Mouse (Mus musculus) mature B cell (primary cell): ENCODE results near the gene Gm42688.

Source experiments
- in situ Hi-C: fragments of 300-500 bp; cut with MboI; formaldehyde crosslinking; loops from 2 replicates; pipeline ENCODE4 v1.14.3; 2019

Gene Gm42688

DNA sequence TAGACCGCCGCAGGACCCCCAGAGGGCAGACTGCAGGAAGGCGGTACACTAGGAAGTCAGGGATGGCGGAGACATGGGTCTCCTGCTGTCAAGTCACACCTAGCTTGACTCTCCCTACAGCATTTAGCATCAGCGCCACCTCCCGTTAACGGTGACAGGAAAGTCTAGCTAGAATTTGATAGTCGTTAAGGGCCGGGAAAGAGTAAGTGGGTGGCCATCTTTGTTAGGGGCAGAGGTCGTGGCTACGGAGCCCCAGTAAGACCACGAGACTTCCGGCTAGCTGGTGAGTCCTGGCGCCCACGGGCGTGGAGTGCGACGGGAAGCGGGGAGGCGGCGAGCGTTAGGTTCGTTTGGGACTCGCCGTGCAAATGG lies at the start of gene Gm42688, which contains the start of gene Ccdc142:
Gene Gm42688 (plus strand): TSS at position 302 of the 372 bp plus-strand sequence.
Gene Ccdc142 (plus strand): TSS at position 286 of the 372 bp plus-strand sequence.
- in situ Hi-C loops = no loop called here

DNA sequence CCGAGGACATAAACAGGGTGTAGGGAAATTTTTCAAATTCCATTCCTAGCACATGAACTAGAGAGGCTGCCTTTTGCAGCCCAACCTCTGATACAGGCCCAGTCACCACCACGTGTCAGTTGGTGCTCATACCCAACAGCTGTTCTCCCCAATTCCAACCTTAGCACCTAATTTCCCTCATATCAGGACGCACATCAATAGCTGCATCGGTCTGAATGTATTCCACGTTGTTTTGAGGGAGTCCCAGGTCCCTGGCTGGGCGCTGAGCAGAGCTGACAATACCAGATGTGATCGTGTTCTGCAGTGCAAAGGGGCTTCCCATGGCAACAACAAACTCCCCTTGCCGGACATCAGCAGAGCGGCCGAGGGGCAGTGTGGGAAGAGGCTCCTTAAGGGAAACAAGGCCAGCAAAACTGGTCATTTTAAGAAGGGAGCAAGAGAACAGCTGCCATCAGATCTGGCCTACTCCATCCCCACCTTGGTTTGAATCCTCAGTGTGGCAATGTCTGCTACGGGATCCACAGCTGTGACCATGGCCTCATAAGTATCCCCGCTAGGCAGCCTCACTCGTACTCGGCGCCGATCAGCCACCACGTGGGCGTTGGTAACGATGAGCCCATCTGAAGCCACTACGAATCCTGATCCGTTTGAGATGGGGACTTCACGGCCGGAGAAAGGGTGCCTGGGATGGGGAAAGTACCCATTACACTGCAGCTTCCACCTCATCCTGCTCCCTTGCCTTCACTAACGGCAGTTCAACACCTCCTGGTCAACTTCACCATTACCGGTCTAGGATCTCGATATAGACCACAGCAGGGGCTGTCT lies 48.1 kb upstream of the Gm42688 start:
- in situ Hi-C loops = no loop called here

DNA sequence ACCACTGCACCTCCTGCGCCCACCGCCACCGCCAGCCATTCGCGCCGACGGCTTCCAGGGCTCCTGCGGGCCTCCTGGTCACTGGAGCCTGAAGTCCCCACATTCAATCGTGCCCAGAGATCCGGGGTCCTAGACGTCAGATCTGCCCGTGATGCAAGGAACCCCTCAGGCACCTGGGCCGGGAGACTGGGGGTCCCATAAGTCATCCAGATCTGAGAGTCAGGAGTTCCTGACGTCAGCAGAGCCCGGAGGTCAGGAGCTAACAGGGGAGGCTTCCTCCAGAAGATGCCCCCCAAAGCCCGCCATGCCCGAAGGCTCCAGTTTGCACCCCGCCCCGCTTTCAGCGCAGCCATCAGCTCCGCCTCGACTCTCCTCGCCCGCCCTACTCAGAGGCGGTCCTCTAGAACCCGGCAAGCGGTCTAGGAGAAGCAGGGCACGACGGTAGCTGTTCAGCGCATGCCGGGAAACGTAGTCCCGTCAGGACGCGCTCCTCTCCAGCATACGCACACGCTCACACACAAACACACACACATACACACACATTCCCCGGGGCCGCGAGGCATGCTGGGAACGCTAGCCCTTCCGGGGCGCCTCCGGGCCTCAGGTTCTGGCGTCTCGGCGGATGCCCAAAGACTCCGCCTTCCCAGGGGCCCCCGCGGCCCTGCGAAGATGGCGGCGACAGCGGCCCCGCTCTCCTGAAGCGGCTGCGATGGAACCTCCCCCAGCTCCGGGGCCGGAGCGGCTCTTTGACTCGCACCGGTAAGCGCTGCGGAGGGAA lies 47.2 kb upstream of the Gm42688 start, which contains the start of gene Aup1:
Gene Aup1 (plus strand): TSS at position 448 of the 778 bp plus-strand sequence.
- in situ Hi-C loops = no loop called here

DNA sequence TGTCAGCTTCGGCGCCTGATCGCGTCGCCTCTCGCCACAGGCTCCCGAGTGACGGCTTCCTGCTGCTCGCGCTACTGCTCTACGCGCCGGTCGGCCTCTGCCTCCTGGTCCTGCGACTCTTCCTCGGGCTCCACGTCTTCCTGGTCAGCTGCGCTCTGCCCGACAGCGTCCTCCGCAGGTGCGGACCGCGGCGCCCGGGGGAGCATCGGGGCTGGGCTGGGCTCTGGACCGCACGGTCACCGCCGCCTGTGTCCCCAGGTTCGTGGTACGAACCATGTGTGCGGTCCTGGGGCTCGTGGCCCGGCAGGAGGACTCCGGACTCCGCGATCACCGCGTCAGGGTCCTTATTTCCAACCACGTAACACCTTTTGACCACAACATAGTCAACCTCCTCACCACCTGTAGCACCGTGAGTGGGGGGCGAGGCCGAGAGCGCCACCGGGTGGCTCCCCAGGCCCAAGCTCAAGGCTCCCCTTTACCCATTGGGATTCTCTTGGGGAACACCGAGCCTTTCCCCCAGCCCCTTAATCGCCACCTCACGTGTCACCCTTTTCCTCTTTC lies 46.5 kb upstream of the Gm42688 start, which contains the start of gene Htra2:
Gene Htra2 (minus strand): TSS at position 403 of the 561 bp plus-strand sequence.
- in situ Hi-C loops = no loop called here

DNA sequence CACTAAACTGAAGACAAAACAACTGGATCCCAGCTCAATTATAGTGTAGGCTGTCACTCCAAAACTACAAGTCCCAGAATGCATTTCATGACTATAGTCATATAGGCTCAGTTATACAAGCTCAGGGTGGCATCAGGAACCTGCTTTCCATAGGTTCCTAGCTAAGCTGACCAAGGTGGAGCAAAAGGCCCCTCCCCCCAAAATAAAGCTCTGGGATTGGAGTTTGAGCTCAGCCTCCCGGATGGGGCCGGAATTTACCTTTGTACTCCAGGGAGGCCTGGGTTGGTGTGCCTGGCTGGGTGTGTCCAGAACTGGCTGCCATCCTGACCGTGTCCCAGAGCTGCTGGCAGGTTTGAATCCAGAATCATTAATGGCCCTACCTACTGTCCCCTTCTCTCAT lies 43.6 kb upstream of the Gm42688 start, which contains the start of gene Dqx1:
Gene Dqx1 (plus strand): TSS at position 55 of the 400 bp plus-strand sequence.
- in situ Hi-C loops = no loop called here

- in situ Hi-C loops = no loop called here
Measured at GRCm38 (mm10) chr6:83058725-83059124, 42.7 kb upstream of the Gm42688 start.

GRCm38 (mm10) chr6:83065995-83066394 lies 35.4 kb upstream of the Gm42688 start:
- in situ Hi-C loops = no loop called here

GRCm38 (mm10) chr6:83066441-83066840 lies 35.0 kb upstream of the Gm42688 start:
- in situ Hi-C loops = no loop called here

DNA sequence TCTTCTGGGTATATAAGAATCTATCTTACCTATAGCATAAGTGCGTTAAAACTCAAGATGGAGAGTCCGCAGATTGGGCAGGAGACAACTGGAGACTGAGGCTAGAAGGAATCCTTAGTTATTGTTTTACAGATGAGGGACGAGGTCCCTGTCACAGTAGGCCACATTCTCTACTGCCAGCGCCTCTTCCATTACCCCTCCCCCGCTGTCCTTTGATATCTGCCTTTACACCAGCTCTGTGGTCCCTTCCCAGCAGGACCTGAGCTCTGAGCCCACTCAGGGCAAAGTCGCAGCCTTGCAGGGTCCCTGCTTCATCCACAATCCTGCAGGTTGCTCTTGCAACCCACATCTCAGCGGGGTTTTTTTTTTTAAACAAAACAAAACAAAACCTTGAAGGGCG lies 33.2 kb upstream of the Gm42688 start:
- in situ Hi-C loops = no loop called here

- in situ Hi-C loops = no loop called here
Measured at GRCm38 (mm10) chr6:83068706-83069487, 32.5 kb upstream of the Gm42688 start.

- in situ Hi-C loops = loop anchor here (10.0 kb wide), 1 partner anchor 65 kb away; no protein-coding TSS in a partner anchor
Measured at GRCm38 (mm10) chr6:83069488-83070246, 31.8 kb upstream of the Gm42688 start.

GRCm38 (mm10) chr6:83070247-83070310 lies 31.3 kb upstream of the Gm42688 start, which contains the start of gene Tlx2:
Gene Tlx2, minus strand, starts transcription at chr6:83070293.
- in situ Hi-C loops = loop anchor here (10.0 kb wide), 1 partner anchor 65 kb away; no protein-coding TSS in a partner anchor

DNA sequence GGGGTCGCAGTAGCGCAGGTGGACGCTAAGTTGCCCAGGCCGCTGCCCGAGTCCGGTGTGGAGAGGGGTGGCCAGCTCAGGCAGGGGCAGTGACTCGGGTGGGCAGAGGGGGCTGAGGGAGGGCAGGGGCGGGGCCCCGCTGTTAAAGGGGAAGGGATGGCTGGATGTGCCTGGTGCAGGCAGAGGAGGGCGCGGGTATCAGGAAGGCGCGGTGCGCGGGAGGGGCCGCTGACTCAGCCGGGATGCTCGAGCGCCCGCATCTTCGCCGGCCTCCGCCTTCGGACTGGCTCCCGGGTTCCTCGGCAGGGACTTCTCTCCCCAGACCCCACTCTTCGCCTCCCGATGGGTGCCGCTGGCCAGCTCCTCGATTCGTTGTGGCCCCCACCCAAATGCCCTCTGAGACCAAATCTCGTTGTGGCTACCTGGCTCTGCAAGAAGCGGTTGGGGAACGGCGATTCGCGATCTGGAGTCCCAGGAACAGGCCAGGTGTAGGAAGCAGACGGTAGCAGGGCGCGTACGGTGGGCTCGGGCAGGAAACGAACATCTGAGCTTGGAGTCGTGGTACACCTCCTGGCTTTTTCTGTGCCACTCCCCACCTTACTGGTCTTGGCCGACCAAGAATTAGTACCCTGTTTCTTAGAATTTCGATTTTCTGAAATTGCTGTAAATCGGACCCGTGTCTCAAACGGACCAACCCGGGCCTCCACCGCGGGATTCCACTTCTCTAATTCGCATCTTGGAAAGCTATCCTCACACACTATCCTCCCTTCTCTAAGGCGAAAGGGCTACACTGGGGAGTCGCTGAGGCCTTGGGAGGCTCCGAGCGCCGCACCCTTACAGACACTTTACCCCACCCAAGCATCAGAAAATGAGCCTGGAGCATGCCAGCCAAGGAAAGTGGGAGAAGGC lies 30.9 kb upstream of the Gm42688 start:
- in situ Hi-C loops = loop anchor here (10.0 kb wide), 1 partner anchor 66 kb away; no protein-coding TSS in a partner anchor

DNA sequence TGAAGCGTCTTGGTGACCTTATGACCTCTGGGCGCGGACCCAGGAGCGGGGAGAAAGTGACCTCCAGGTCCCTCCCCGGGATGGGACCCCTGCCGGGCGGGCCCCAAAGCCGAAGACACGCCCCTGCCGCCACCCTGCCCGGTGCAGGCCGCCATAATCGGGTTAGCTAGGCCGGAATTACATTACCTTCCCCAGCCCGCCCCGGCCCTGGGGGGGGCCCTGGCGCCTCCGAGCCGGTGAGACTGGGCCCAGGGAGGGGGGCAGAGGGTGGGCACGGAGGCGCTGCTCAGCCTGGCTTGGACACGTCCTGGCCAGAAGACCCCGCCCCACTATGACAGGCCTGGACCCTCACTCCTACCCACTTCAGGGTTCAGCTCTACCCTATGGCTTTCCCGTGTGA lies 30.2 kb upstream of the Gm42688 start:
- in situ Hi-C loops = loop anchor here (10.0 kb wide), 1 partner anchor 66 kb away; no protein-coding TSS in a partner anchor

- in situ Hi-C loops = loop anchor here (10.0 kb wide), 1 partner anchor 70 kb away; no protein-coding TSS in a partner anchor
Measured at GRCm38 (mm10) chr6:83074979-83075378, 26.4 kb upstream of the Gm42688 start.

DNA sequence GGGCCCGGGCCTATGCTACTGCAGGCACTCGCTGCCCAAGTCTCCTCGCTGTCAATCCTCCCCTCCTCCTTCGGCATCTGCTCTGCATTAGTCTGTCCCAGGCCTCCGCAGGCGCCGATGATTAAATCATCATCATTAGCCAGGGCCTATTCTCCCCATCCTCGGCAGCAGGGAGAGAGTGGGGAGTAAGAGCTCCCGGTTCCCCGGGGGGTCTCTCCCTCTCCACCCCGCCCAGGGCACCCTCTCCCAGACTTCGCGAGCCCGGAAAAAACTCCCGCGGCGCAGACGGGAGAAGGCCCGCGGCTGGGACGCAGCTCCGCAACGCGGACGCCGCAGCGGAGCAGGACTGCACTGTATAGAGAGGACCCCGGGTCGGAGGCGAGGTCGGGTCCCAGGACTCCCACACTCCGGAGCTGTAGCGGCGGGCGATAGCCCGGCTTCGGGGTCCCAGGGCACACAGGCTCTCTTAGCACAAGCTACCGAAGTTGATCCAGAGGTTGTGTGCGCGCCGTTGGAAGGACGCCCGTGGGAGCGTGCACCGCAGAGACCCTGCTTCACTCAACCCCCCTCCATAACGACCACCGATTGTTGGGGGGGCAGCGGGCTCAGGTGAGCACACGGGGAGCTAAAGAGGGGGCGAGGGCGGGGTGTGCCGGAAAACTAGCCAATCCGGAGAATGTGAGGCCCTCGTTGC lies 23.6 kb upstream of the Gm42688 start, which contains the start of gene Pcgf1:
Gene Pcgf1 (plus strand): TSS at position 240 of the 694 bp plus-strand sequence.
- in situ Hi-C loops = loop anchor here (10.0 kb wide), 1 partner anchor 73 kb away; no protein-coding TSS in a partner anchor

GRCm38 (mm10) chr6:83078324-83078858 lies 23.0 kb upstream of the Gm42688 start:
- in situ Hi-C loops = loop anchor here (10.0 kb wide), 1 partner anchor 74 kb away; no protein-coding TSS in a partner anchor

DNA sequence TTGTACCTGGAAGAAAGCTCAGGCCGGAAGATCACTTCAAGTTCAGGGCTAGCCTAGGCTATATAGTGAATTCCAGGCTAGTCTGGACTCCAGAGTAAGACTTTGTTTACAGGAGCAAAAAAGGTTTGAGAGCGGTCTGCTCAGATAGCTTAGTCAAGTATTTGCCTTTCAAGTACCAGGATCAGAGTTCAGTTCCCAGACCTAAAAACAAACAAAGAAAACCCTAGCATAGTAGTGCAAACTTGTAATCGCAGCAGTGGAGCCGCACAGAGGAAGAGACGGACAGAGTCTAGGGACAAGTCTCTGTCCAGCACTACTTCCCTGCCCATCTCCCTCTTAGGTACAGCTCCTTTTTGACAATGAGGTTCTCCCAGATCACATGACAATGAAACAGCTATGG lies 21.2 kb upstream of the Gm42688 start:
- in situ Hi-C loops = no loop called here

DNA sequence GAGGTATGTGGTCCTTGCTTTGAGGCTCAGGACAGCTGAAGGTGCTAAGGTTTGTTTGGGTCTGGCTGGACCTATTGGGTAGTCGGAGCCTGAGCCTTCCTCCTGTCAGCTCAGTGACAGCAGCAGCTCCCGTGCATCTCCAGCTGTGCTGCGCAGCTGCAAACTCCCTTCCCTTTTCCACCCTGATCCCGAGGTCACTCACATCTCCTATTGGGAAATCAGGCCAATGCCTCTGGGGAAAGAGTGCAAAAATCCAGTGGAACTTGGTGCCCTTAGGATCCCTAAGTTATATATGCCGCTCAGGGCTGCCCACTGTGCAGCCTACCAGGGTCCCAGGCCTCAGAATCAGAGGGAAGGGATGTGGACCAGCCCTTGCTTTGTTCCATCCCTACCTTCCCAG lies 17.9 kb upstream of the Gm42688 start:
- in situ Hi-C loops = no loop called here
